Mouse (Mus musculus) gonadal fat pad, adult 2 months (tissue): ENCODE data around the gene Cacnb4. TPM values are rescaled to one million over a fixed set of nuclear protein-coding genes. Genes with fewer than 3 reads are reported as not detected.

Source experiments
- DNase-seq: peaks from one replicate; pipeline ENCODE4 v3.0.0-alpha.2; 2012; ENCODE audit warnings: low read depth
- polyA plus RNA-seq: library from polyadenylated mRNA; depleted of rRNA; stranded (reverse); fragments of >200 nt; gene quantifications from 2 replicates; pipeline ENCODE4 v1.2.3, GENCODE M21; 2012

Gene Cacnb4
- polyA plus RNA-seq, 1 experiment = 0.77 TPM

- peak; percentile 36 for DNase-seq
These were observed 204.9 kb downstream of the Cacnb4 start for GRCm38 (mm10) chr2:52471545-52472291.

GRCm38 (mm10) chr2:52470044-52470560 lies 206.5 kb downstream of the Cacnb4 start:
- DNase-seq = no peak

- no peak for DNase-seq
These were observed 209.0 kb downstream of the Cacnb4 start for GRCm38 (mm10) chr2:52467629-52468028.

- no peak for DNase-seq
These were observed 215.2 kb downstream of the Cacnb4 start for GRCm38 (mm10) chr2:52461206-52461967.

- DNase-seq = no peak
These were observed 220.8 kb downstream of the Cacnb4 start for GRCm38 (mm10) chr2:52455606-52456479.

GRCm38 (mm10) chr2:52449818-52450217 lies 226.8 kb downstream of the Cacnb4 start:
- no peak for DNase-seq

GRCm38 (mm10) chr2:52448916-52449315 lies 227.7 kb downstream of the Cacnb4 start:
- no peak for DNase-seq

- no peak for DNase-seq
These were observed 230.0 kb downstream of the Cacnb4 start for GRCm38 (mm10) chr2:52446648-52447047.

GRCm38 (mm10) chr2:52442125-52442524 lies 234.5 kb downstream of the Cacnb4 start:
- DNase-seq = no peak

GRCm38 (mm10) chr2:52440420-52441015 lies 236.1 kb downstream of the Cacnb4 start:
- no peak for DNase-seq

GRCm38 (mm10) chr2:52438437-52438836 lies 238.2 kb downstream of the Cacnb4 start:
- no peak for DNase-seq

- no peak for DNase-seq
These were observed 238.6 kb downstream of the Cacnb4 start for GRCm38 (mm10) chr2:52438013-52438412.

- no peak for DNase-seq
These were observed 240.6 kb downstream of the Cacnb4 start for GRCm38 (mm10) chr2:52435919-52436632.

GRCm38 (mm10) chr2:52433365-52433764 lies 243.3 kb downstream of the Cacnb4 start:
- no peak for DNase-seq

- no peak for DNase-seq
These were observed 249.2 kb downstream of the Cacnb4 start for GRCm38 (mm10) chr2:52427383-52427782.

GRCm38 (mm10) chr2:52426041-52426440 lies 250.6 kb downstream of the Cacnb4 start:
- no peak for DNase-seq

GRCm38 (mm10) chr2:52425523-52425795 lies 251.2 kb downstream of the Cacnb4 start:
- no peak for DNase-seq

- no peak for DNase-seq
These were observed 251.7 kb downstream of the Cacnb4 start, which contains the start of gene Arl5a for GRCm38 (mm10) chr2:52424747-52425522. Gene Arl5a, minus strand, starts transcription at chr2:52424901.

- no peak for DNase-seq
These were observed 252.3 kb downstream of the Cacnb4 start for GRCm38 (mm10) chr2:52424248-52424728.
